Comparison of ENCODE assay signal across 7 mouse cellular contexts in genomic region chr19:22303952-22304655, GRCm38 (mm10).
DNase-seq lines count a peak whose midpoint lies in the region; ATAC-seq lines count a peak whose summit lies in the region.

No protein-coding gene starts in this region.

- no peaks in the 10 kb centered on the region for H3K9me3 ChIP-seq in embryonic facial prominence, embryonic 15.5 days (replicated peaks)
- H3K9me3 ChIP-seq in heart, embryonic 10.5 days, result no peaks in the 10 kb centered on the region
- H3K9me3 ChIP-seq in limb, embryonic 12.5 days, result no peaks in the 10 kb centered on the region
- H3K9me3 ChIP-seq in midbrain, embryonic 14.5 days (ENCODE audit: control insufficient read depth, low read length), result no peaks in the 10 kb centered on the region

- DNase-seq in brain, adult 2 months (ENCODE audit: low read depth, low spot score), result peak; percentile 95
- peak; percentile 80 for DNase-seq in heart, embryonic 10.5 days (ENCODE audit: low spot score)
- DNase-seq in kidney, adult 9 months, result peak; percentile 82
- peak; percentile 98 for DNase-seq in midbrain, embryonic 14.5 days
- peak; percentile 34 to 80 for DNase-seq in spleen, postnatal 10 days (ENCODE audit: low spot score in 2 of 2)

- H3K27me3 ChIP-seq in embryonic facial prominence, embryonic 15.5 days, result no peaks in the 10 kb centered on the region
- no peaks in the 10 kb centered on the region for H3K27me3 ChIP-seq in heart, embryonic 10.5 days (ENCODE audit: insufficient read depth, poor library complexity, severe bottlenecking)
- H3K27me3 ChIP-seq in limb, embryonic 12.5 days, result 0 out of 2 replicates have a peak, but pooled peaks cover 6% of the 10 kb centered on the region
- H3K27me3 ChIP-seq in midbrain, embryonic 14.5 days (ENCODE audit: control insufficient read depth, insufficient read depth, low read length), result no peaks in the 10 kb centered on the region

- H3K4me1 ChIP-seq in embryonic facial prominence, embryonic 15.5 days, result 0 out of 2 replicates have a peak, but pooled peaks cover 3% of the 10 kb centered on the region
- H3K4me1 ChIP-seq in heart, embryonic 10.5 days, result peaks cover 12% of the 10 kb centered on the region; the same call in 1 of the 2 replicates
- 0 out of 2 replicates have a peak, but pooled peaks cover 3% of the 10 kb centered on the region for H3K4me1 ChIP-seq in limb, embryonic 12.5 days (replicated peaks)
- peaks cover 14% of the 10 kb centered on the region for H3K4me1 ChIP-seq in midbrain, embryonic 14.5 days (ENCODE audit: control insufficient read depth, insufficient read depth, low read length)

- peak overlapping the region; percentile 27 for H3K4me3 ChIP-seq in embryonic facial prominence, embryonic 15.5 days (replicated peaks)
- peak overlapping the region; percentile 48 for H3K4me3 ChIP-seq in heart, embryonic 10.5 days
- peak overlapping the region; percentile 31 for H3K4me3 ChIP-seq in limb, embryonic 12.5 days (replicated peaks)
- H3K4me3 ChIP-seq in midbrain, embryonic 14.5 days (replicated peaks; ENCODE audit: low read depth, low read length), result peak overlapping the region; percentile 26

- H3K27ac ChIP-seq in embryonic facial prominence, embryonic 15.5 days (replicated peaks), result no peak overlapping the region
- 0 out of 2 replicates have a peak overlapping the region, but pooled peaks have one; percentile 39 for H3K27ac ChIP-seq in heart, embryonic 10.5 days
- H3K27ac ChIP-seq in limb, embryonic 12.5 days, result no peak overlapping the region
- peak overlapping the region; percentile 45; the same call in 1 of the 2 replicates for H3K27ac ChIP-seq in midbrain, embryonic 14.5 days (replicated peaks; ENCODE audit: low read depth, low read length)

- peak overlapping the region; percentile 45 for H3K4me2 ChIP-seq in embryonic facial prominence, embryonic 15.5 days (replicated peaks)
- peak overlapping the region; percentile 59 for H3K4me2 ChIP-seq in limb, embryonic 12.5 days
- peak overlapping the region; percentile 56 for H3K4me2 ChIP-seq in midbrain, embryonic 14.5 days (ENCODE audit: low read length)

- H3K9ac ChIP-seq in embryonic facial prominence, embryonic 15.5 days, result 0 out of 2 replicates have a peak overlapping the region, but pooled peaks have one; percentile 10
- 0 out of 2 replicates have a peak overlapping the region, but pooled peaks have one; percentile 34 for H3K9ac ChIP-seq in limb, embryonic 12.5 days (replicated peaks)
- no peak overlapping the region for H3K9ac ChIP-seq in midbrain, embryonic 14.5 days (replicated peaks; ENCODE audit: low read length)

- 4% methylated on average over 15 of the region's 18 CpGs for WGBS in embryonic facial prominence, embryonic 15.5 days
- 3% methylated on average over 18 of the region's 18 CpGs for WGBS in heart, embryonic 10.5 days
- WGBS in limb, embryonic 12.5 days, result 2% methylated on average over 16 of the region's 18 CpGs
- WGBS in midbrain, embryonic 14.5 days, result 2% methylated on average over 17 of the region's 18 CpGs

- H3K36me3 ChIP-seq in embryonic facial prominence, embryonic 15.5 days, result no peaks in the 10 kb centered on the region
- no peaks in the 10 kb centered on the region for H3K36me3 ChIP-seq in heart, embryonic 10.5 days
- H3K36me3 ChIP-seq in limb, embryonic 12.5 days, result no peaks in the 10 kb centered on the region
- no peaks in the 10 kb centered on the region for H3K36me3 ChIP-seq in midbrain, embryonic 14.5 days (ENCODE audit: control insufficient read depth, insufficient read depth, low read length)

- ATAC-seq in embryonic facial prominence, embryonic 15.5 days (ENCODE audit: insufficient number of reproducible peaks, low FRiP score, low TSS enrichment, low read depth), result peak; percentile 29; the same call in 1 of the 2 replicates
- ATAC-seq in limb, embryonic 12.5 days (ENCODE audit: insufficient number of reproducible peaks, insufficient read depth, low FRiP score, low TSS enrichment, low read depth), result no peak
- ATAC-seq in midbrain, embryonic 14.5 days (ENCODE audit: low FRiP score, low TSS enrichment), result peak; percentile 76

Comparison
In these comparisons a context has a peak if more than half of its experiments do, and no peak if none do; other contexts are left out.
1. H3K27ac ChIP-seq: peak in heart, embryonic 10.5 days (single experiment) and midbrain, embryonic 14.5 days (single experiment); none in embryonic facial prominence, embryonic 15.5 days (single experiment) and limb, embryonic 12.5 days (single experiment).
2. Peak in every context shown above with its lines, with median percentiles within 50 percentile points of each other: DNase-seq, H3K4me2 ChIP-seq and H3K4me3 ChIP-seq.